Mouse (Mus musculus) embryonic facial prominence, embryonic 14.5 days (tissue): ENCODE data around the gene Dcpp2. TPM values are rescaled to one million over a fixed set of nuclear protein-coding genes. Genes with fewer than 3 reads are reported as not detected.
"Not testable (repeated sequence)": the region's sequence is repeated elsewhere in the genome, so short reads cannot be mapped to it uniquely, and the experiment has no call there.

Experiments
- ATAC-seq: fragments of 200-750 bp; cut with Nextera tagmentation; 2 replicates; pipeline ENCODE4 v1.8.0; 2017; ENCODE audit warnings: low read depth, moderate number of reproducible peaks, moderate TSS enrichment
- DNase-seq: peaks from one replicate; pipeline ENCODE4 v3.0.0-alpha.2; 2015; ENCODE audit warnings: low spot score
- H3K27ac ChIP-seq: fragments of 300-500 bp; sonication (generic); replicated peaks from 2 replicates; pipeline ENCODE4 v1.5.1; 2014; ENCODE audit warnings: low read depth, mild to moderate bottlenecking, low read length, moderate library complexity
- H3K27me3 ChIP-seq: fragments of 300-500 bp; sonication (generic); replicated peaks from 2 replicates; pipeline ENCODE4 v1.6.1; 2014; ENCODE audit warnings: low read length; ENCODE audit not compliant: control insufficient read depth, insufficient read depth
- H3K36me3 ChIP-seq: fragments of 300-500 bp; sonication (generic); 2 replicates; pipeline ENCODE4 v1.6.1; 2014; ENCODE audit warnings: low read length, mixed read lengths; ENCODE audit not compliant: control insufficient read depth, insufficient read depth
- H3K4me1 ChIP-seq: fragments of 300-500 bp; sonication (generic); 2 replicates; pipeline ENCODE4 v1.6.1; 2014; ENCODE audit warnings: antibody characterized with exemption, low read length; ENCODE audit not compliant: control insufficient read depth, insufficient read depth
- H3K4me2 ChIP-seq: fragments of 300-500 bp; sonication (generic); 2 replicates; pipeline ENCODE4 v1.6.1; 2014; ENCODE audit warnings: low read depth, mild to moderate bottlenecking, low read length, moderate library complexity, mixed read lengths
- H3K4me3 ChIP-seq: fragments of 300-500 bp; sonication (generic); 2 replicates; pipeline ENCODE4 v1.5.1; 2014; ENCODE audit warnings: low read depth, mild to moderate bottlenecking, low read length
- H3K9ac ChIP-seq: fragments of 300-500 bp; sonication (generic); 2 replicates; pipeline ENCODE4 v1.6.1; 2014; ENCODE audit warnings: low read depth, mild to moderate bottlenecking, low read length, moderate library complexity, mixed read lengths
- H3K9me3 ChIP-seq: fragments of 300-500 bp; sonication (generic); 2 replicates; pipeline ENCODE4 v1.6.1; 2016; ENCODE audit warnings: low read length; ENCODE audit not compliant: control insufficient read depth
- WGBS: fragments of 180-500 bp; shearing (Covaris S2); extraction: QIAGEN DNeasy Blood & Tissue Kit; methylation state at CpG from one replicate; pipeline ENCODE4 v1.1.7; 2014; 5-methylcytosine and 5-hydroxymethylcytosine counted together
- polyA plus RNA-seq: library from polyadenylated mRNA; unstranded; fragments of >200 nt; fragmentation: Nextera tagmentation; extraction: Ambion mirVana; gene quantifications from 2 replicates; pipeline ENCODE4 v1.2.1, GENCODE M21; 2014

Dcpp2 gene
- not detected in 2 replicates for polyA plus RNA-seq

- H3K4me3 ChIP-seq, H3K36me3 ChIP-seq, H3K9me3 ChIP-seq, H3K9ac ChIP-seq, ATAC-seq, H3K4me1 ChIP-seq, H3K4me2 ChIP-seq, H3K27ac ChIP-seq, H3K27me3 ChIP-seq, DNase-seq: not testable (repeated sequence)
- 91% methylated on average over 4 of the region's 4 CpGs for WGBS
These were observed at the start of gene Dcpp2, which contains the start of gene Dcpp1 for GRCm38 (mm10) chr17:23880576-23880975. TSS of gene Dcpp2 (plus strand) at chr17:23880880. TSS of gene Dcpp1 (plus strand) at chr17:23880876.

DNA sequence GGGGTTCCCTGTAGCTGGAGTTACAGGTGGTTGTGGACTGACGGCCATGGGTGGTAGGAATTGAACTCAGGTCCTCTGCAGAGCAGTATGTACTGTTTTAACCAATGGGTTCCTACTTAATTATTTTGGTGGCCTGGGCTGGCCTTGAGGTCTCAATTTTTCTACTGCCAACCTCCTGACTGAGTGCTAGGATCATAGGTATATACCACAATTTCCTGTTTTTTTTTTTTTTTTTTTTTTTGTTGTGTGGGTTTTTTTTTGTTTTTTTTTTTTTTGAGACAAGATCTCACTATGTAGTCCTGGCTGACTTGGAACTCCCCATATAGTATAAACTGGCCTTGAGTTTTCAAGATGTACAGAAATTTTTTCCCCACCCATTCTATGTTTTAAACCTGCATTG is 49.5 kb upstream of the Dcpp2 start:
- Histone ChIP-seq H3K4me2 (no peak overlapping the region), H3K27me3 (peaks cover 15% of the 10 kb centered on the region; the same call in 1 of the 2 replicates), H3K9ac (no peak overlapping the region), H3K9me3 (peaks cover 4% of the 10 kb centered on the region; the same call in 1 of the 2 replicates), H3K4me1 (peaks cover 9% of the 10 kb centered on the region), H3K4me3 (no peak overlapping the region), H3K36me3 (peaks cover 9% of the 10 kb centered on the region), H3K27ac (no peak overlapping the region)
- 83% methylated on average over 1 of the region's 1 CpGs for WGBS
- DNase-seq (no peak), ATAC-seq (no peak)

DNA sequence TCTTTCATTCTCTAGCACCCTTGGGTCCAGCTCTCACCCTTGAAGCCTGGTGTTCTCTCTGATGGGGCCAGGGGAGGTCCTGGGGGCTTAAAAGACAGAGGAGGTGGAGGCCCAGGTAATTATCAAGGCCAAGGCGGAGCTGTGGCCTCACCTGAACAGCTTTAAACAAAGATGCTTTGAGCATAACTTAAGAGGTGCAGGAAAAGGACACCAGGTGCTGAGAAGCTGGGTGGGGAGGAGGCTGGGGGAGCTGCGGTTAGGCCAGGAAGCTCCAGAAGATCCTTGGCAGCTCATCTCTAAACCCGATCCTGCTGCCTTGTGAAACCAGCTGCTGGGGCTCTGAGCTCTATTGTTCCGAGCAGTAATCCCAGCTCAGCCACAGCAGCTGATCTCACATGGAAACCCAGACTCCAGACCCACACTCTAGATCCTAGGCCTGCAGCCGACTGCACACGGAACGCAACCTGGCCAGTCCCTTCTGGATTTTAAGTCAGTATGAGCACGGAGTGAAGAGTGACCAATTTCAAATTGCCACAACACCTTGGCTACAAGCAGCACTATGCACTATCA is 44.6 kb upstream of the Dcpp2 start, which contains the start of gene Prss33:
Gene Prss33 (minus strand): TSS at position 51 of the 570 bp plus-strand sequence.
- peaks cover 10% of the 10 kb centered on the region; the same call in 1 of the 2 replicates for H3K27me3 ChIP-seq
- no peak within 1 kb of the TSS for H3K27ac ChIP-seq
- H3K9me3 ChIP-seq: no peaks in the 10 kb centered on the region
- no peak within 1 kb of the TSS for H3K4me2 ChIP-seq
- 0 out of 2 replicates have a peak within 1 kb of the TSS, but pooled peaks have one; percentile 8 for H3K9ac ChIP-seq
- 60% methylated on average over 8 of the region's 8 CpGs for WGBS
- peak; percentile 83 for ATAC-seq
- no peaks in the 10 kb centered on the region for H3K4me1 ChIP-seq
- H3K36me3 ChIP-seq: no peaks in the 10 kb centered on the region
- no peak within 1 kb of the TSS for H3K4me3 ChIP-seq
- peak; percentile 82 for DNase-seq

DNA sequence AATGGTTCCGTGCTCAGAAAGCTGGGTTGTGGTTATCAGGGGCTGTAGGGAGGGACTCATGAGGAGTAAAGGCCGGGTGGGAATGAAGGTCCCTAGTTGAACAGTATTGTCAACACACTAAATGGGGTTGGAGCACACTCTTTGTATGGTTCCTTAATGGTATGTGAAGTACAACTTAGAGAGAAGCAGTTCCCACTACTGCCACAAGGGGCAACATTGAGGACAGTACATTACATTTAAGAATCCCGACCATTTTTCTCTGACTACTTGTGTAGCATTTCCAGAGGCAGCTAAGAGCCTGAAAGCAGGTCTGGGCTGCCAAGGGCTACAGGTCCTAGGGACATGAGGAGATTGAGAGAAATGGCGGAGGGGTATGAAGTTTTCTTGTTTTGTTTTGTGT is 39.5 kb upstream of the Dcpp2 start:
- no peak overlapping the region for H3K4me2 ChIP-seq
- no peaks in the 10 kb centered on the region for H3K36me3 ChIP-seq
- WGBS: 23% methylated on average over 4 of the region's 4 CpGs
- H3K4me3 ChIP-seq: no peak overlapping the region
- H3K9ac ChIP-seq: no peak overlapping the region
- no peaks in the 10 kb centered on the region for H3K4me1 ChIP-seq
- no peaks in the 10 kb centered on the region for H3K27me3 ChIP-seq
- H3K27ac ChIP-seq: no peak overlapping the region
- DNase-seq (peak; percentile 79), ATAC-seq (no peak)
- H3K9me3 ChIP-seq: no peaks in the 10 kb centered on the region

DNA sequence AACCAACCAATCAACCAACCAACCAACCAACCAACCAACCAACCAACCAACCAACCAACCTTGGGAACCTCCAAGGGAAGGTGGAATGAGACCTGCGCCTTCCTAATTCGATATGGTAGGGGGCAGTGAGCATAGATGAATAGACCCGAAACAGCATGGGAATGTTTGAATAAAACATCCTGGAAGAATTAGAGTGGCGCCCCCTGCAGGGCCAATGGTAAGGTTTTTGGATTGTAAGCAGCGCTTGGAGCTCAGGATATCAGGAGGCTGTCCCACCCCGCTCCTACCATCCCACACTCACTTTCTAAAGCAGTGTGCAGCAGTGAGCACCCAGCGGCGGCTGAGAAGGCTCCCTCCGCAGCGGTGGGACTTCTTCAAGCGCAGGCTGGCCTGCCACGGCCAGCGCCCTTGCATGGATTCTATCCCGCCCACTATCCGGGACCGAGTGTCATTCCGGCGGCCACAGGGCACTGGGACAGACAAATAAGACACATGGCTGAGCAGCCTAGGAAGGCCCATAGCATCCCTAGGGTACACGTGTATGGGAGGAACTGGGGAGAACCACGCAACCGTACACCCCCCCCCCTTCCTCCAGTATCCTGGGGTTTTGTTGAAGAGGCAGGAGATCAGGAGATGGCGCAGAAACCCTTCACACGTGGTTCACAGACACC is 37.4 kb upstream of the Dcpp2 start:
- Histone ChIP-seq H3K27me3 (no peaks in the 10 kb centered on the region), H3K27ac (no peak overlapping the region), H3K4me3 (no peak overlapping the region), H3K4me2 (peak overlapping the region; percentile 43), H3K36me3 (no peaks in the 10 kb centered on the region), H3K9ac (no peak overlapping the region), H3K4me1 (no peaks in the 10 kb centered on the region), H3K9me3 (no peaks in the 10 kb centered on the region)
- ATAC-seq (0 out of 2 replicates have a peak, but pooled peaks have one; percentile 19), DNase-seq (no peak)
- 49% methylated on average over 23 of the region's 23 CpGs for WGBS

DNA sequence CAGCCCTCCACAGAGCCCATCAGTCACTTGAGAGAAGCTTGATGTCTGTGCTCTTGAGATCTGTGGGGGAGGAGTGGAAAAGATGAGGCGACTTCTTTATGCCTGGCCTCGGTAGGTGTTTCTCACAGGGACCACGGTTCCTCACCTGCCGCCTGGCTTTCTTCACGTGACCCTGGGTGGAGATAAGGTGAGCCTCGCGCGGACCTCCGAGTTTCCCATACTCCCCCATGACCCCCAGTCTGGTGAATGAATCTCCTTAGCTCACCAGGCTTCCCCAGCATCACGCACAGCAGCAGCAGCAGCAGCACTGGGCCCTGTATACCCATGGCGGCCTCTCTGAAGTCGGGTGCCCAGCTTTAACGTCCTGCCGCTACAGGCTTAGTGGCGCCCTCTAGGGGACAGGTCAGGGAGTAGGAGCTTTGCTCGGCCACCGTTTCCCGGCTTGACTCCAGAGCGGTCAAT is 36.8 kb upstream of the Dcpp2 start, which contains the start of the genes Prss32 and Prss41:
Gene Prss32 (plus strand): TSS at position 44 of the 462 bp plus-strand sequence.
Gene Prss41 (minus strand): TSS at position 361 of the 462 bp plus-strand sequence.
- H3K36me3 ChIP-seq: no peaks in the 10 kb centered on the region
- 0 out of 2 replicates have a peak, but pooled peaks have one; percentile 48 for ATAC-seq
- peak; percentile 50 for DNase-seq
- 0 out of 2 replicates have a peak within 1 kb of the TSS, but pooled peaks have one; percentile 25 for H3K9ac ChIP-seq
- no peaks in the 10 kb centered on the region for H3K9me3 ChIP-seq
- no peaks in the 10 kb centered on the region for H3K27me3 ChIP-seq
- peak within 1 kb of the TSS; percentile 43 for H3K4me2 ChIP-seq
- H3K27ac ChIP-seq: no peak within 1 kb of the TSS
- H3K4me1 ChIP-seq: no peaks in the 10 kb centered on the region
- WGBS: 10% methylated on average over 15 of the region's 19 CpGs
- 0 out of 2 replicates have a peak within 1 kb of the TSS, but pooled peaks have one; percentile 2 for H3K4me3 ChIP-seq

GRCm38 (mm10) chr17:23850028-23850427 is 30.7 kb upstream of the Dcpp2 start:
- ATAC-seq (no peak), DNase-seq (no peak)
- WGBS: 63% methylated on average over 2 of the region's 2 CpGs
- H3K4me3 ChIP-seq: no peak overlapping the region
- no peaks in the 10 kb centered on the region for H3K27me3 ChIP-seq
- no peaks in the 10 kb centered on the region for H3K36me3 ChIP-seq
- no peak overlapping the region for H3K9ac ChIP-seq
- H3K4me2 ChIP-seq: no peak overlapping the region
- no peaks in the 10 kb centered on the region for H3K4me1 ChIP-seq
- H3K27ac ChIP-seq: no peak overlapping the region
- H3K9me3 ChIP-seq: no peaks in the 10 kb centered on the region

GRCm38 (mm10) chr17:23850853-23851749 is 29.6 kb upstream of the Dcpp2 start:
- H3K27ac ChIP-seq: no peak overlapping the region
- no peaks in the 10 kb centered on the region for H3K27me3 ChIP-seq
- no peaks in the 10 kb centered on the region for H3K36me3 ChIP-seq
- H3K9me3 ChIP-seq: no peaks in the 10 kb centered on the region
- no peak for ATAC-seq
- H3K4me1 ChIP-seq: no peaks in the 10 kb centered on the region
- no peak overlapping the region for H3K4me3 ChIP-seq
- H3K4me2 ChIP-seq: no peak overlapping the region
- no peak overlapping the region for H3K9ac ChIP-seq
- 55% methylated on average over 18 of the region's 19 CpGs for WGBS
- DNase-seq: peak; percentile 61
